In the genomic region with DNA sequence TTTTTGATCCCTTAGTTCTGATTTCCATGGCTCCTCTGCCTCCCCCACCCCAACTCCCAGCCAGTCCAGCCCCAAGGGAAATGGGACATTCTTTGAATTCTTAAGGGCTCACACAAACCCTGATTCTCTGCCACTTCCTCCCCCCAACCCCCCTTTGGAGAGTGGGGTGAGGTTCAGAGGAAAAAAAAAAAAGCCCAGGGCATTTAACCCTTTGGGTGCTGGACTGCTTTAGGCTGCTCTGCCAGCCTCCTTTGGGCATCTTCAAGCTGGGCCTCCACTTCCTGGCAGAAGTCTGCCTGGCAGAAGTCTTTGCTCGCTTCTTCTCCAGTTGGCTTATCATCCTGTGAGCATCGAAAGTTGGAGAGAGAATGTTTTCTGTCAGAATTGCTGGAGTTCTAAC, we compare ENCODE assay signal across 8 mouse cellular contexts. TPM values are rescaled to one million over a fixed set of nuclear protein-coding genes. Genes with fewer than 3 reads are reported as not detected.
DNase-seq lines count a peak whose midpoint lies in the region; ATAC-seq and TF ChIP-seq lines count a peak whose summit lies in the region.

No protein-coding gene starts in this region.

- WGBS in heart, embryonic 11.5 days (ENCODE audit: insufficient replicate concordance): 48% methylated on average over 2 of the region's 2 CpGs

- H3K4me3 ChIP-seq in ES-E14 (ENCODE audit: insufficient read depth in 1 of 2, low read depth in 1 of 2, low read length in 2 of 2, poor library complexity in 1 of 2, severe bottlenecking in 1 of 2) (peak overlapping the region in 1 of 2 experiments; percentile 35; a peak in 2 of 4 replicates), myocyte (no peak overlapping the region)
- no peak overlapping the region for H3K4me3 ChIP-seq in heart, embryonic 11.5 days (ENCODE audit: low read depth, low read length)

- no peaks in the 10 kb centered on the region for H3K27me3 ChIP-seq in heart, embryonic 11.5 days (ENCODE audit: control insufficient read depth, insufficient read depth, low read length)
- no peaks in the 10 kb centered on the region for H3K27me3 ChIP-seq in myocyte (ENCODE audit: control insufficient read depth, insufficient read depth, insufficient read length)

- in situ Hi-C loops in ES-E14 (cut with MboI; ENCODE audit: low sequenced_read_pairs in 2 of 2, unreplicated experiment in 2 of 2): no loop called here

- TF ChIP-seq POLR2A in myocyte (IDR thresholded peaks at IDR 0.05; ENCODE audit: insufficient read length, low read depth): no peak

- peaks cover 91% of the 10 kb centered on the region for H3K79me2 ChIP-seq in myocyte (ENCODE audit: control insufficient read depth, insufficient read depth)

- peak overlapping the region; percentile 84 for H3K27ac ChIP-seq in ES-E14 (ENCODE audit: insufficient read depth, low read depth, low read length, poor library complexity, severe bottlenecking)
- peak overlapping the region; percentile 58 for H3K27ac ChIP-seq in heart, embryonic 11.5 days (ENCODE audit: low read depth, low read length)

- H3K4me1 ChIP-seq in ES-E14 (ENCODE audit: control insufficient read depth in 2 of 2, insufficient read depth in 2 of 2, low read length in 2 of 2, poor library complexity in 1 of 2): peaks cover 14 to 63% of the 10 kb centered on the region in 2 experiments
- peaks cover 86% of the 10 kb centered on the region for H3K4me1 ChIP-seq in heart, embryonic 11.5 days (ENCODE audit: control insufficient read depth, insufficient read depth, low read length)

- no peak for ATAC-seq in heart, embryonic 11.5 days (replicated peaks; ENCODE audit: insufficient number of reproducible peaks, low FRiP score, low TSS enrichment)

- H3ac ChIP-seq in myocyte (ENCODE audit: control insufficient read depth, insufficient read length): no peak overlapping the region

- peak; percentile 49 to 71 for DNase-seq in adrenal gland, adult (ENCODE audit: inconsistent age in 2 of 2, low spot score in 1 of 2)
- DNase-seq in adrenal gland, adult 8-10 months: no peak
- DNase-seq in ES-E14 (ENCODE audit: low read depth, low spot score): no peak
- peak; percentile 78 for DNase-seq in kidney, postnatal 10 days
- DNase-seq in frontal cortex, postnatal 25 days (ENCODE audit: low spot score in 2 of 2): no peak
- no peak for DNase-seq in urinary bladder, adult 18-20 months (ENCODE audit: low spot score in 2 of 2)

- peak overlapping the region; percentile 27; the same call in 1 of the 2 replicates for H3K4me2 ChIP-seq in heart, embryonic 11.5 days
- H3K4me2 ChIP-seq in myocyte (ENCODE audit: low read depth): peak overlapping the region; percentile 38

- peaks cover 40% of the 10 kb centered on the region for H3K36me3 ChIP-seq in ES-E14 (ENCODE audit: control insufficient read depth, insufficient read depth, low read length, poor library complexity, severe bottlenecking)
- peaks cover 3% of the 10 kb centered on the region; the same call in 1 of the 2 replicates for H3K36me3 ChIP-seq in heart, embryonic 11.5 days (ENCODE audit: control insufficient read depth, insufficient read depth, low read length)
- peaks cover 9% of the 10 kb centered on the region for H3K36me3 ChIP-seq in myocyte (ENCODE audit: control insufficient read depth, insufficient read depth)

- no peak overlapping the region; the same call in 1 of the 2 replicates for H3K9ac ChIP-seq in ES-E14 (ENCODE audit: insufficient read depth, low read depth, low read length, poor library complexity, severe bottlenecking)
- no peak overlapping the region for H3K9ac ChIP-seq in heart, embryonic 11.5 days (ENCODE audit: low read depth, low read length)

- H3K9me3 ChIP-seq in ES-E14 (ENCODE audit: control insufficient read depth, insufficient read depth, low read depth, low read length): no peaks in the 10 kb centered on the region
- H3K9me3 ChIP-seq in heart, embryonic 11.5 days (replicated peaks; ENCODE audit: control insufficient read depth, low read length): no peaks in the 10 kb centered on the region

TF ChIP-seq in ES-E14, 5 proteins besides CTCF, POLR2A, EP300 and RAD21:
- TF ChIP-seq ZNF384 (IDR thresholded peaks at IDR 0.05; ENCODE audit: low read depth, low read length): peak; percentile 98
- no peak for TF ChIP-seq MAFK (IDR thresholded peaks at IDR 0.05; ENCODE audit: insufficient read depth, low read depth, low read length)
- TF ChIP-seq ZC3H11A (IDR thresholded peaks at IDR 0.05; ENCODE audit: borderline replicate concordance, low read depth, low read length): no peak
- TF ChIP-seq HCFC1 (IDR thresholded peaks at IDR 0.05; ENCODE audit: borderline replicate concordance, insufficient read depth, low read length): no peak
- 0 out of 2 replicates have a peak, but pooled peaks have one; percentile 17 for TF ChIP-seq CHD2 (IDR thresholded peaks at IDR 0.05; ENCODE audit: low read depth, low read length)

TF ChIP-seq in myocyte, 11 proteins besides CTCF, POLR2A, EP300 and RAD21:
- TF ChIP-seq USF1 (IDR thresholded peaks at IDR 0.05; ENCODE audit: low read depth) (no peak), MAX (IDR thresholded peaks at IDR 0.05; ENCODE audit: low read depth) (no peak), MYOG (IDR thresholded peaks at IDR 0.05; ENCODE audit: control insufficient read depth in 1 of 3, insufficient read depth in 1 of 3, insufficient read length in 2 of 3, low read depth in 2 of 3) (no peak), CEBPB (IDR thresholded peaks at IDR 0.05; ENCODE audit: insufficient read depth, poor library complexity, severe bottlenecking) (no peak), MYOD1 (IDR thresholded peaks at IDR 0.05; ENCODE audit: control insufficient read depth in 1 of 3, insufficient read length in 2 of 3, low read depth in 2 of 3) (no peak), TCF3 (IDR thresholded peaks at IDR 0.05; ENCODE audit: insufficient read length, low read depth) (no peak), SRF (IDR thresholded peaks at IDR 0.05; ENCODE audit: control insufficient read depth, insufficient read length, low read depth) (no peak), REST (IDR thresholded peaks at IDR 0.05; ENCODE audit: insufficient read depth, insufficient read length) (no peak), E2F4 (IDR thresholded peaks at IDR 0.05; ENCODE audit: insufficient read depth) (no peak), TCF12 (IDR thresholded peaks at IDR 0.05; ENCODE audit: insufficient read depth, poor library complexity, severe bottlenecking) (no peak), POLR2AphosphoS2 (IDR thresholded peaks at IDR 0.05; ENCODE audit: insufficient read length, low read depth) (no peak)

RNA-seq across cellular contexts. Expression of a gene that starts 9.3 kb away (rescaled TPM):
- 100 to 1,000 TPM; 131 to 177 (median 143) TPM for total RNA-seq in adrenal gland, adult 8-10 months (2022)
- total RNA-seq in ES-E14 (2012; rRNA removed): 108 and 147 TPM in 2 replicates
- 30.0 and 37.5 TPM in 2 replicates for polyA plus RNA-seq in heart, embryonic 11.5 days (2014; fragmentation: Nextera tagmentation; extraction: Ambion mirVana)
- polyA plus RNA-seq in myocyte (2012; fragmentation: generic; extraction: Trizol): 82.6 TPM

RNA-seq across cellular contexts. Expression of a gene that starts 25.9 kb away (rescaled TPM):
- 100 to 1,000 TPM; 753 to 943 (median 843) TPM for total RNA-seq in adrenal gland, adult 8-10 months (2022)
- total RNA-seq in ES-E14 (2012; rRNA removed): 1,213 and 1,430 TPM in 2 replicates
- 461 and 517 TPM in 2 replicates for polyA plus RNA-seq in heart, embryonic 11.5 days (2014; fragmentation: Nextera tagmentation; extraction: Ambion mirVana)
- 1,321 TPM for polyA plus RNA-seq in myocyte (2012; fragmentation: generic; extraction: Trizol)

RNA-seq across cellular contexts. Expression of a gene that starts 32.4 kb away (rescaled TPM):
- total RNA-seq in adrenal gland, adult 8-10 months (2022): under 1 TPM in 3 of 4 experiments, not detected in 1; 0.49 to 0.67 (median 0.62) TPM
- 2.3 TPM in 2 replicates for total RNA-seq in ES-E14 (2012; rRNA removed)
- polyA plus RNA-seq in heart, embryonic 11.5 days (2014; fragmentation: Nextera tagmentation; extraction: Ambion mirVana): 0.38 TPM in 1 of 2 replicates, not detected in the other
- 0.07 TPM for polyA plus RNA-seq in myocyte (2012; fragmentation: generic; extraction: Trizol)

RNA-seq across cellular contexts. Expression of a gene that starts 32.5 kb away (rescaled TPM):
- total RNA-seq in adrenal gland, adult 8-10 months (2022): 1 to 10 TPM; 3.7 to 7.2 (median 6.2) TPM
- total RNA-seq in ES-E14 (2012; rRNA removed): 3.0 and 4.1 TPM in 2 replicates
- polyA plus RNA-seq in heart, embryonic 11.5 days (2014; fragmentation: Nextera tagmentation; extraction: Ambion mirVana): 8.2 and 8.3 TPM in 2 replicates
- polyA plus RNA-seq in myocyte (2012; fragmentation: generic; extraction: Trizol): 1.9 TPM

RNA-seq across cellular contexts. Expression of a gene that starts 41.7 kb away (rescaled TPM):
- 10 to 100 TPM; 22.2 to 26.6 (median 23.1) TPM for total RNA-seq in adrenal gland, adult 8-10 months (2022)
- total RNA-seq in ES-E14 (2012; rRNA removed): 14.0 and 18.5 TPM in 2 replicates
- polyA plus RNA-seq in heart, embryonic 11.5 days (2014; fragmentation: Nextera tagmentation; extraction: Ambion mirVana): 9.2 and 9.9 TPM in 2 replicates
- 8.9 TPM for polyA plus RNA-seq in myocyte (2012; fragmentation: generic; extraction: Trizol)

Comparison
In these comparisons a context has a peak if more than half of its experiments do, and no peak if none do; other contexts are left out.
1. DNase-seq: peak in adrenal gland, adult (2 of 2) and kidney, postnatal 10 days (single experiment); none in adrenal gland, adult 8-10 months (single experiment), ES-E14 (single experiment), frontal cortex, postnatal 25 days (0 of 2) and urinary bladder, adult 18-20 months (0 of 2).